Mouse (Mus musculus) layer of hippocampus, postnatal 25 days (tissue): Measurements from ENCODE around the gene Gdf3. TPM values are rescaled to one million over a fixed set of nuclear protein-coding genes. Genes with fewer than 3 reads are reported as not detected.
"Not testable (repeated sequence)": the region's sequence is repeated elsewhere in the genome, so short reads cannot be mapped to it uniquely, and the experiment has no call there.

Experiments
- DNase-seq, 2 experiments: peaks; one replicate each; pipeline ENCODE4 v3.0.0; 2022; ENCODE audit warnings: mixed read lengths in 2 of 2, low spot score in 1 of 2; ENCODE audit errors: extremely low spot score in 1 of 2
- total RNA-seq, 2 experiments: library from RNA; stranded (reverse); gene quantifications; 2 replicates each; pipeline ENCODE4 v1.2.3; 2021

Gene Gdf3
- total RNA-seq, 2 experiments from 2014 or later = not detected

- no peak for DNase-seq
These were observed 3.2 kb downstream of the Gdf3 start for GRCm38 (mm10) chr6:122606661-122607060.

- DNase-seq = no peak
These were observed 4.4 kb downstream of the Gdf3 start for GRCm38 (mm10) chr6:122605483-122605882.

- DNase-seq = no peak
These were observed 5.6 kb downstream of the Gdf3 start for GRCm38 (mm10) chr6:122604260-122604659.

- no peak for DNase-seq
These were observed 6.9 kb downstream of the Gdf3 start for GRCm38 (mm10) chr6:122602992-122603322.

- DNase-seq = peak; percentile 8 to 23
These were observed 7.5 kb downstream of the Gdf3 start, which contains the start of gene Apobec1 for GRCm38 (mm10) chr6:122602242-122602991. Gene Apobec1 (minus strand): TSS chr6:122602444.

GRCm38 (mm10) chr6:122601615-122602014, 8.3 kb downstream of the Gdf3 start:
- no peak for DNase-seq

- no peak for DNase-seq
These were observed 8.9 kb downstream of the Gdf3 start for GRCm38 (mm10) chr6:122601031-122601430.

- DNase-seq = no peak
These were observed 9.7 kb downstream of the Gdf3 start for GRCm38 (mm10) chr6:122600066-122600646.

- no peak for DNase-seq
These were observed 10.7 kb downstream of the Gdf3 start for GRCm38 (mm10) chr6:122599054-122599737.

GRCm38 (mm10) chr6:122598436-122598835, 11.5 kb downstream of the Gdf3 start:
- DNase-seq = no peak

GRCm38 (mm10) chr6:122598014-122598413, 11.9 kb downstream of the Gdf3 start:
- no peak for DNase-seq

GRCm38 (mm10) chr6:122596608-122597007, 13.3 kb downstream of the Gdf3 start:
- DNase-seq = no peak

- DNase-seq = no peak
These were observed 14.2 kb downstream of the Gdf3 start for GRCm38 (mm10) chr6:122595637-122596036.

GRCm38 (mm10) chr6:122592905-122593304, 17.0 kb downstream of the Gdf3 start:
- no peak for DNase-seq

- DNase-seq = no peak
These were observed 18.7 kb downstream of the Gdf3 start for GRCm38 (mm10) chr6:122591027-122591758.

GRCm38 (mm10) chr6:122579086-122579485, 30.8 kb downstream of the Gdf3 start:
- no peak for DNase-seq

GRCm38 (mm10) chr6:122577030-122577429, 32.9 kb downstream of the Gdf3 start:
- DNase-seq = no peak

GRCm38 (mm10) chr6:122575037-122575436, 34.9 kb downstream of the Gdf3 start:
- not testable (repeated sequence) for DNase-seq

- no peak for DNase-seq
These were observed 38.3 kb downstream of the Gdf3 start for GRCm38 (mm10) chr6:122571617-122571959.

- DNase-seq = no peak
These were observed 38.9 kb downstream of the Gdf3 start for GRCm38 (mm10) chr6:122570695-122571616.
